Mouse (Mus musculus) bone marrow, adult 2 months (tissue): ENCODE results near the gene Ust.

Experiments used
- CTCF ChIP-seq: fragments of 200-500 bp; IDR thresholded peaks from 2 replicates; pipeline ENCODE4 v1.5.1; 2011; ENCODE audit warnings: low read length, control low read depth; ENCODE audit not compliant: control insufficient read depth, insufficient read depth
- POLR2A ChIP-seq: fragments of 200-500 bp; IDR thresholded peaks from 2 replicates; pipeline ENCODE4 v1.6.1; 2011; ENCODE audit warnings: low read depth, mild to moderate bottlenecking, control low read depth, low read length, borderline replicate concordance; ENCODE audit not compliant: control insufficient read depth

DNA sequence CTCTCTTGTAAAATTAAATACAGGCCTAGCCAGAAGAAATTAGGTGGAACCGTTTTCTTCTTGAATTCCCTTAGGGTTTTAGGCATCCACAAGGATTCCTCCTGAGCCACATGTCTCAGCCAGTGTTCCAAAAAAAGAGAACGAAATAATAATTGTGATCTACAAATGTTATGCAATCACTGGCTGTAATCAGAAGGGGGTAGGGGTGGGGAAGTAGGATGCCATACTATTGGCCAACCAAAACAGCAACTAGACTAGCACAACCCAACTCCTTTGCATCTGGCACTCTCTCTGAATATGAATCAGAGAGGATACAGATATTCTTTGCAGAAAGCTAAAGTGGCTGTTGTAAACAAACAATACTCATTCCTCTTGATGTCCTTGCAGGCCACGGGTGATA, 52.7 kb downstream of the Ust start:
- no peak for TF ChIP-seq CTCF
- TF ChIP-seq POLR2A, result no peak
